Mouse (Mus musculus) myocyte (in vitro differentiated cells): ENCODE data around the gene Serpini1. TPM values are rescaled to one million over a fixed set of nuclear protein-coding genes. Genes with fewer than 3 reads are reported as not detected.

Source experiments
- H3K27me3 ChIP-seq: one replicate; pipeline ENCODE4 v1.6.1; 2011; ENCODE audit not compliant: control insufficient read depth, insufficient read depth, insufficient read length
- H3K36me3 ChIP-seq: one replicate; pipeline ENCODE4 v1.6.1; 2011; ENCODE audit not compliant: control insufficient read depth, insufficient read depth
- H3K4me2 ChIP-seq: one replicate; pipeline ENCODE4 v1.6.1; 2011; ENCODE audit warnings: low read depth, control low read depth
- H3K4me3 ChIP-seq: one replicate; pipeline ENCODE4 v1.5.1; 2011; ENCODE audit warnings: mild to moderate bottlenecking, control low read depth, moderate library complexity
- H3K79me2 ChIP-seq: one replicate; pipeline ENCODE4 v1.6.1; 2011; ENCODE audit not compliant: control insufficient read depth, insufficient read depth
- H3ac ChIP-seq: one replicate; pipeline ENCODE4 v1.6.1; 2011; ENCODE audit not compliant: control insufficient read depth, insufficient read length
- CEBPB ChIP-seq: IDR thresholded peaks from 2 replicates; pipeline ENCODE4 v1.6.1; 2011; ENCODE audit warnings: mild to moderate bottlenecking, moderate library complexity; ENCODE audit not compliant: poor library complexity, insufficient read depth, severe bottlenecking
- E2F4 ChIP-seq: IDR thresholded peaks from one replicate; pipeline ENCODE4 v1.6.1; 2011; ENCODE audit warnings: mild to moderate bottlenecking, control low read depth, moderate library complexity; ENCODE audit not compliant: insufficient read depth
- MAX ChIP-seq: IDR thresholded peaks from one replicate; pipeline ENCODE4 v1.6.1; 2011; ENCODE audit warnings: low read depth, mild to moderate bottlenecking, control low read depth
- MYOD1 ChIP-seq, 3 experiments: IDR thresholded peaks; one replicate each; pipeline ENCODE4 v1.6.1; 2011; ENCODE audit warnings: control low read depth in 2 of 3, low read depth in 2 of 3, mild to moderate bottlenecking in 2 of 3, moderate library complexity in 1 of 3; ENCODE audit not compliant: insufficient read length in 2 of 3, control insufficient read depth in 1 of 3
- MYOG ChIP-seq, 3 experiments: IDR thresholded peaks; one replicate each; pipeline ENCODE4 v1.6.1; 2011; ENCODE audit warnings: control low read depth in 2 of 3, low read depth in 2 of 3, mild to moderate bottlenecking in 2 of 3; ENCODE audit not compliant: insufficient read length in 2 of 3, control insufficient read depth in 1 of 3, insufficient read depth in 1 of 3
- POLR2A ChIP-seq: IDR thresholded peaks from one replicate; pipeline ENCODE4 v1.6.1; 2011; ENCODE audit warnings: low read depth, mild to moderate bottlenecking, control low read depth, moderate library complexity; ENCODE audit not compliant: insufficient read length
- POLR2AphosphoS2 ChIP-seq: IDR thresholded peaks from one replicate; pipeline ENCODE4 v1.6.1; 2011; ENCODE audit warnings: low read depth, control low read depth; ENCODE audit not compliant: insufficient read length
- REST ChIP-seq: IDR thresholded peaks from one replicate; pipeline ENCODE4 v1.6.1; 2011; ENCODE audit warnings: mild to moderate bottlenecking, control low read depth, moderate library complexity; ENCODE audit not compliant: insufficient read depth, insufficient read length
- SRF ChIP-seq: IDR thresholded peaks from one replicate; pipeline ENCODE4 v1.6.1; 2011; ENCODE audit warnings: low read depth; ENCODE audit not compliant: control insufficient read depth, insufficient read length
- TCF12 ChIP-seq: IDR thresholded peaks from one replicate; pipeline ENCODE4 v1.6.1; 2011; ENCODE audit warnings: mild to moderate bottlenecking, control low read depth; ENCODE audit not compliant: poor library complexity, insufficient read depth, severe bottlenecking
- TCF3 ChIP-seq: IDR thresholded peaks from one replicate; pipeline ENCODE4 v1.6.1; 2011; ENCODE audit warnings: low read depth, control low read depth; ENCODE audit not compliant: insufficient read length
- USF1 ChIP-seq: IDR thresholded peaks from one replicate; pipeline ENCODE4 v1.6.1; 2011; ENCODE audit warnings: low read depth, mild to moderate bottlenecking, control low read depth, moderate library complexity
- polyA plus RNA-seq: library from polyadenylated mRNA; unstranded; fragments of >200 nt; fragmentation: generic; extraction: Trizol; gene quantifications from one replicate; pipeline ENCODE4 v1.2.1, GENCODE M21; 2012; ENCODE audit warnings: missing spikeins

The Serpini1 gene
- polyA plus RNA-seq, 1 experiment: 0.14 TPM

- no peaks in the 10 kb centered on the region for H3K27me3 ChIP-seq
- H3K4me2 ChIP-seq: no peak overlapping the region
- no peak overlapping the region for H3ac ChIP-seq
- H3K79me2 ChIP-seq: peaks cover 94% of the 10 kb centered on the region
- no peak overlapping the region for H3K4me3 ChIP-seq
- no peak for TF ChIP-seq TCF3
- TF ChIP-seq CEBPB: no peak
- no peak for TF ChIP-seq SRF
- no peak for TF ChIP-seq E2F4
- no peak for TF ChIP-seq MYOG (IDR thresholded peaks at IDR 0.05; ENCODE audit: control insufficient read depth in 1 of 3, insufficient read depth in 1 of 3, insufficient read length in 2 of 3, low read depth in 2 of 3)
- no peak for TF ChIP-seq POLR2AphosphoS2
- no peak for TF ChIP-seq REST
- TF ChIP-seq MAX: no peak
- TF ChIP-seq TCF12: no peak
- no peaks in the 10 kb centered on the region for H3K36me3 ChIP-seq
These were observed 6.1 kb upstream of the Serpini1 start for GRCm38 (mm10) chr3:75551248-75551647.

- TF ChIP-seq REST (no peak), E2F4 (no peak), CEBPB (no peak), TCF3 (no peak), MAX (no peak), MYOD1 (IDR thresholded peaks at IDR 0.05; ENCODE audit: control insufficient read depth in 1 of 3, insufficient read length in 2 of 3, low read depth in 2 of 3) (no peak), TCF12 (no peak), USF1 (no peak), MYOG (IDR thresholded peaks at IDR 0.05; ENCODE audit: control insufficient read depth in 1 of 3, insufficient read depth in 1 of 3, insufficient read length in 2 of 3, low read depth in 2 of 3) (no peak), POLR2A (no peak)
- Histone ChIP-seq H3K4me3 (peak overlapping the region; percentile 69), H3K79me2 (peaks cover 51% of the 10 kb centered on the region), H3K27me3 (no peaks in the 10 kb centered on the region), H3ac (peak overlapping the region; percentile 68), H3K36me3 (no peaks in the 10 kb centered on the region), H3K4me2 (peak overlapping the region; percentile 87)
These were observed 1.1 kb upstream of the Serpini1 start for GRCm38 (mm10) chr3:75556121-75556694.

DNA sequence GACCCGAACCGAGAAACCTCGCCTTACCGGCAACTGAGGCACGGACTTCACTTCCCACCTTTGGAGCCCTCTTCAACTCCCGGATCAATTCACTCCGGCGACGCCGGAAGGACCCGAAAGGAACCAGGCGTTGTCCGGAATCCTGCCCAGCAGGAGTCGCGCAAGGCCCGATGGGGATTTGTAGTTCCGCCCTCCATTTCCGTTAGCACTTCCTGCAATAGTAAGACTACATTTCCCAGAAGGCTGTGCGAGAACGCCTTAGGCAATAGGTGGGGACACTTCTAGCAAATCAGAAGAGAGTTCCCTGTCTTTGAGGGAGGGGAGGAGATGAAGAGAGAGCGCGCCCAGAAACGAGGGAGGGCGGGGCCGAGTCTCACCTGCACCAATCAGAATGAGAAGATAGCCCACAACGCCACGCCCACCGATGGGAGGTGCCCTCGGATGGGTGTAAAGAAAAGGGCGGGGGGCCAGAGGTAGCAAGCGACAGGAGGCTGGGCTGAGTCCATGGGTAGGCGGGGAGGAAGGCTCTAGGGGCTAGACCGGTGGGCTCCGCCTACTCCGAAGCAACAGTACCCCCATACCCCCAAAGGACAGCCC, 554 bp upstream of the Serpini1 start, which contains the start of gene Pdcd10:
Gene Pdcd10 (minus strand): TSS at position 162 of the 597 bp plus-strand sequence.
- TF ChIP-seq SRF: peak; percentile 8
- peak; percentile 50 for TF ChIP-seq POLR2AphosphoS2
- TF ChIP-seq E2F4: no peak
- TF ChIP-seq CEBPB: peak; percentile 57; the same call in 1 of the 2 replicates
- TF ChIP-seq POLR2A: peak; percentile 41
- H3K27me3 ChIP-seq: no peaks in the 10 kb centered on the region
- peak within 1 kb of the TSS; percentile 87 for H3K4me2 ChIP-seq
- no peaks in the 10 kb centered on the region for H3K36me3 ChIP-seq
- H3ac ChIP-seq: peak within 1 kb of the TSS; percentile 68
- H3K79me2 ChIP-seq: peaks cover 45% of the 10 kb centered on the region
- H3K4me3 ChIP-seq: peak within 1 kb of the TSS; percentile 69

DNA sequence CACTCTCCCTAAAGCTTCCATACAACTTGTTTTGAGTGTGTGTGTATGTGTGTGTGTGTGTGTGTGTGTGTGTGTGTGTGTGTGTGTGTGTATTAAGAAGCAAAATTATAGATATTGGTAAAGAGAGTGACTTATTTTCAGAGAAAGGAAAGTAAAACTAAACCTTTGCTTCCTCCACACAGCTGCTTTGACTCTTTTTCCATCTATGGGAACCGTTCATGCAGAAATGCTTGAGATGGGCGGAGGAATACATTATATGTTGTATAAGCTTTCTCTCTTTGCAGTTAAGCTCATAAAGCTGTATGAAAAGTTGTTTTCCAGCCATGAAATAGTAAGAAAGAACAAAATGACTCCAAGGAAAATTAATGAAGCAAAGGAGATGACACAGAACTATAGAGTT, 16.7 kb downstream of the Serpini1 start:
- no peak overlapping the region for H3ac ChIP-seq
- no peaks in the 10 kb centered on the region for H3K27me3 ChIP-seq
- H3K4me2 ChIP-seq: no peak overlapping the region
- H3K4me3 ChIP-seq: no peak overlapping the region
- TF ChIP-seq REST (no peak), E2F4 (no peak), USF1 (no peak), MYOD1 (IDR thresholded peaks at IDR 0.05; ENCODE audit: control insufficient read depth in 1 of 3, insufficient read length in 2 of 3, low read depth in 2 of 3) (no peak), CEBPB (no peak), TCF3 (no peak)
- no peaks in the 10 kb centered on the region for H3K36me3 ChIP-seq
- no peaks in the 10 kb centered on the region for H3K79me2 ChIP-seq

GRCm38 (mm10) chr3:75575582-75575981, 18.2 kb downstream of the Serpini1 start:
- TF ChIP-seq SRF: no peak
- no peak for TF ChIP-seq CEBPB
- no peak for TF ChIP-seq POLR2AphosphoS2
- TF ChIP-seq TCF12: no peak
- TF ChIP-seq MYOD1 (IDR thresholded peaks at IDR 0.05; ENCODE audit: control insufficient read depth in 1 of 3, insufficient read length in 2 of 3, low read depth in 2 of 3): no peak
- TF ChIP-seq POLR2A: no peak
- TF ChIP-seq MYOG (IDR thresholded peaks at IDR 0.05; ENCODE audit: control insufficient read depth in 1 of 3, insufficient read depth in 1 of 3, insufficient read length in 2 of 3, low read depth in 2 of 3): no peak
- no peak for TF ChIP-seq E2F4
- no peak for TF ChIP-seq TCF3
- TF ChIP-seq MAX: no peak
- no peak for TF ChIP-seq USF1
- TF ChIP-seq REST: no peak
- Histone ChIP-seq H3K4me3 (no peak overlapping the region), H3K36me3 (no peaks in the 10 kb centered on the region), H3K4me2 (no peak overlapping the region), H3K79me2 (no peaks in the 10 kb centered on the region), H3ac (no peak overlapping the region), H3K27me3 (no peaks in the 10 kb centered on the region)
